Mouse (Mus musculus): Measurements from ENCODE around the gene Zfp69. TPM values are rescaled to one million over a fixed set of nuclear protein-coding genes. Genes with fewer than 3 reads are reported as not detected.

The Zfp69 gene
- total RNA-seq (2023; ENCODE audit: inconsistent age): 6.4 to 10.7 TPM (median 8.8 TPM) in 4 replicates

GRCm38 (mm10) chr4:120951428-120951973 is at the start of gene Zfp69:
Gene Zfp69, minus strand, starts transcription at chr4:120951699.

GRCm38 (mm10) chr4:120924554-120925299 is 26.8 kb downstream of the Zfp69 start, which contains the start of gene Exo5:
Gene Exo5, minus strand, starts transcription at chr4:120925017.

Other genes with a start within 250 kb of the Zfp69 start
- gene Kcnq4, start 203.1 kb downstream of the Zfp69 start, total RNA-seq (2023; ENCODE audit: inconsistent age): not detected in 4 replicates
- 76.5 to 92.3 TPM (median 83.3 TPM) in 4 replicates for gene Nfyc, start 120.1 kb downstream of the Zfp69 start, total RNA-seq (2023; ENCODE audit: inconsistent age)
- gene Rims3, start 96.9 kb downstream of the Zfp69 start, total RNA-seq (2023; ENCODE audit: inconsistent age): 0.64 to 1.4 TPM (median 0.94 TPM) in 4 replicates
- gene Exo5, start 26.7 kb downstream of the Zfp69 start, total RNA-seq (2023; ENCODE audit: inconsistent age): 6.1 to 8.8 TPM (median 8.0 TPM) in 4 replicates
- 368 to 391 TPM (median 374 TPM) in 4 replicates for gene Smap2, start 65.5 kb upstream of the Zfp69 start, total RNA-seq (2023; ENCODE audit: inconsistent age)
- gene Col9a2, start 87.7 kb upstream of the Zfp69 start, total RNA-seq (2023; ENCODE audit: inconsistent age): not detected in 4 replicates
- gene Zmpste24, start 146.5 kb upstream of the Zfp69 start, total RNA-seq (2023; ENCODE audit: inconsistent age): 27.7 to 30.4 TPM (median 29.3 TPM) in 4 replicates
- gene Tmco2, start 157.5 kb upstream of the Zfp69 start, total RNA-seq (2023; ENCODE audit: inconsistent age): 0.83 TPM in 1 of 4 replicates, not detected in the others

All from B cell, adult (primary cell).